Mouse (Mus musculus) heart, embryonic 16.5 days (tissue): ENCODE results near the gene Id1. TPM values are rescaled to one million over a fixed set of nuclear protein-coding genes. Genes with fewer than 3 reads are reported as not detected.

ENCODE experiments used
- ATAC-seq: fragments of 200-750 bp; cut with Nextera tagmentation; replicated peaks from 2 replicates; pipeline ENCODE4 v1.8.0; 2017; ENCODE audit warnings: moderate number of reproducible peaks; ENCODE audit not compliant: insufficient read depth, low FRiP score; ENCODE audit errors: extremely low read depth
- H3K27ac ChIP-seq: fragments of 300-500 bp; sonication (generic); 2 replicates; pipeline ENCODE4 v1.5.1; 2014; ENCODE audit warnings: mild to moderate bottlenecking, low read length, control low read depth, moderate library complexity
- H3K27me3 ChIP-seq: fragments of 300-500 bp; sonication (generic); 2 replicates; pipeline ENCODE4 v1.6.1; 2014; ENCODE audit warnings: low read length, mixed read lengths; ENCODE audit not compliant: control insufficient read depth, insufficient read depth
- H3K36me3 ChIP-seq: fragments of 300-500 bp; sonication (generic); 2 replicates; pipeline ENCODE4 v1.6.1; 2014; ENCODE audit not compliant: control insufficient read depth, insufficient read depth
- H3K4me1 ChIP-seq: fragments of 300-500 bp; sonication (generic); 2 replicates; pipeline ENCODE4 v1.6.1; 2014; ENCODE audit warnings: low read length, mixed read lengths; ENCODE audit not compliant: control insufficient read depth, insufficient read depth
- H3K4me2 ChIP-seq: fragments of 300-500 bp; sonication (generic); 2 replicates; pipeline ENCODE4 v1.6.1; 2014; ENCODE audit warnings: low read depth, mild to moderate bottlenecking, control low read depth, low read length
- H3K4me3 ChIP-seq: fragments of 300-500 bp; sonication (generic); 2 replicates; pipeline ENCODE4 v1.5.1; 2014; ENCODE audit warnings: mild to moderate bottlenecking, control low read depth, low read length
- H3K9ac ChIP-seq: fragments of 300-500 bp; sonication (generic); 2 replicates; pipeline ENCODE4 v1.6.1; 2014; ENCODE audit warnings: low read length, control low read depth
- H3K9me3 ChIP-seq: fragments of 300-500 bp; sonication (generic); replicated peaks from 2 replicates; pipeline ENCODE4 v1.6.1; 2016; ENCODE audit warnings: low read length; ENCODE audit not compliant: control insufficient read depth
- WGBS: fragments of 180-500 bp; shearing (Covaris S2); extraction: QIAGEN DNeasy Blood & Tissue Kit; methylation state at CpG from one replicate; pipeline ENCODE4 v1.1.7; 2014; 5-methylcytosine and 5-hydroxymethylcytosine counted together
- polyA plus RNA-seq: library from polyadenylated mRNA; unstranded; fragments of >200 nt; fragmentation: Nextera tagmentation; extraction: Ambion mirVana; gene quantifications from 2 replicates; pipeline ENCODE4 v1.2.1, GENCODE M21; 2015

The Id1 gene
- polyA plus RNA-seq, 1 experiment from 2014 or later, result 56.3 TPM

DNA sequence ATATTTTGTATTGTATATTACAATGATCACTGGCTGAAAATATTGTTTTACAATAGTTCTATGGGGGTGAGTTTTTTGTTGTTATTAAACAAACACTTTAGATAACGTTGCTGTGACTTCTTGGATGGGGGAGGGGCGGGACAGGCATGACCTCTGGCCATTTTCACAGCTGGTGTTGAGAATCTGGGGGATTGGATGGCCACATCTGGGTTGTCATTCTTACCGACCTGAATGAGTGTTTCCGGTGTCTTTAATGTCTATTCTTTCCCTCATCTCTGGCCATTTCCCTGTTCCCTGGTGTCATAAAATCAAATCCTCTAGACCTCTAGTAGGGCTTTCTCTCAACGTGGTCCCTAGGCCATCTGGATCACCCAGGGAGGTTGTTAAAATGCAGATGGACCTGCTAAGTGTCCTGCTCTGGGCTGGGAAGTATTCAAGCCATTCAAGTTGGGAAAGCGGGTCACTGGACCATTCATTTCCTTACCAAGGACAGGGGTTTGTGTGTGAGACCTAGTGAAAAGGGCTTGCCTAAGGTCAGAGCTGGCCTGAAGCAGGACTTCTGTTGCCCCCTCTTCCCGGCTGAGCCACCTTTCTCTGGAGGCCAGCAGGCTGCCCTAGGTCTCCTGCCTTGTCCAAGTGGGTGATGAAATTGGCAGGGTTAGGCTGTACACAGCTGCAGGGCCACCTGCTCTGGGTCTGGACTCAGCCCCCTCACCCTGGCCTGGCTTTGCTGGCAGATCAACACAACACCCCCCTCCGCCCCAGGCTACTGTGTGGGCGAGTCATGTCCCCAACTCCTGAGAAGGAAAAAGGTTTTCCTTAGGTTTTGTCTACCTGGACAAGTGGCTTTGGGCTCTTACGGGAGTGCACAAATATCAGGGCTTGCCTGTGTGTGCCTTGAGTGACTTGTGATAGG lies 1.5 kb downstream of the Id1 start:
- no peaks in the 10 kb centered on the region for H3K36me3 ChIP-seq
- H3K9ac ChIP-seq, result peak overlapping the region; percentile 86
- H3K9me3 ChIP-seq, result no peaks in the 10 kb centered on the region
- no peaks in the 10 kb centered on the region for H3K27me3 ChIP-seq
- WGBS, result 26% methylated on average over 10 of the region's 10 CpGs
- no peak for ATAC-seq
- peak overlapping the region; percentile 83 for H3K4me2 ChIP-seq
- peak overlapping the region; percentile 86 for H3K27ac ChIP-seq
- peak overlapping the region; percentile 70 for H3K4me3 ChIP-seq
- peaks cover 38% of the 10 kb centered on the region for H3K4me1 ChIP-seq

DNA sequence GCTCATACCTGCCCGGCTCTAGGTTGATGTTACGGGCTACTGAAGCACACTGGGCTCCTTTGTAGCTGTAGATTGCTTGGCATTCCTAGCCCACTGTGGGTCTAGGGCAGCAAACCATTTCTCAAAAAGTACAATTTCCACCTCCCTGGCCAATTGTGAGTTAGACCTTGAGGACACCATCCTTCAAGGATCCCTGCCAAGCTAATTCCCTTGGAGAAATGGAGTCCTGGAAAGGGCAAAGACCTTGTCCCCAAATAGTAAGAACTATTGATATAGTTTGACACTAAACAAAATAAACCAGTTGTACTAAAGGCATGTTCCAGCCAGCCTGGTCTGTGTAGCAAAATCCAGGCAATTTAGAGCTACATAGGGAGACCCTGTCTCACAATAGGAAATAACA lies 2.3 kb downstream of the Id1 start:
- WGBS, result 51% methylated on average over 2 of the region's 2 CpGs

DNA sequence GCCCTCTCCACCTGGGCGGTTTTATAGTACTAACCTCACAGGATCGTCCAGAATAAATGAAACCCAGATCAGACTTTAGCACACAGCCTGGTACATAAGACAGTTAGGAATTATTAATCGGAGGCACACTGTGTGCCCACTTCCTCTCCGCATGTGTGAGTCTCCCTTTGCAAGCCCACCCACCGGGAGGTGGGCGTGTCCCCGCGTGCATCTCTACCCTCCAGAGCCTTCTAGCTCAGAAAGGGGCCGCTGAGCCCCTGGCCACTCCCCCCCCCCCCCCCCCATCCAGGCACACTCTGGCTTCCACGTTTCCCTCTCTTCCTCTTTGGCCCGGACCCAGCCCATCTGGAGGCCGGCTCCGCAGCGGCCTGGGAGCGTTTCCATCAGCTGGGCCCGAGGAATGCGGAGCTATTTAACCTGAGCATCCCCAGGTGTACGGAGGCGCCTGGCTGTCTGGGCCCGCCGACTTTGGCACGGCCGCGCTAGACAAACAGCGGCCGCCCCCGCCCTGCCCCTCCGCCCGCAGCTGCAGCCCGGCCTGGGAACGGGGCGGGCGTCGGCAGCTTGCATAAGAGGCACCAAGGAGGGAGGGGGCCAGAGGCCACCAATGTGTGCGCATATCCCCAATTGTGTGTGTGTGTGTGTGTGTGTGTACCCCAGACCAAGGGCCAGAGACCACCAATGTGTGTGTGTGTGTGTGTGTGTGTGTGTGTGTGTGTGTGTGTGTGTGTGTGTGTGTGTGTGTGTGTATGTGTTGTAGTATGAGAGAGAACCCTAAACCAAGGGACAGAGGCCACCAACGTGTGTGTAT lies 3.2 kb downstream of the Id1 start:
- H3K36me3 ChIP-seq, result no peaks in the 10 kb centered on the region
- H3K4me3 ChIP-seq, result peak overlapping the region; percentile 45
- peak overlapping the region; percentile 86 for H3K9ac ChIP-seq
- peak overlapping the region; percentile 86 for H3K27ac ChIP-seq
- 2% methylated on average over 33 of the region's 36 CpGs for WGBS
- peak overlapping the region; percentile 83 for H3K4me2 ChIP-seq
- ATAC-seq, result peak; percentile 25
- H3K4me1 ChIP-seq, result peaks cover 38% of the 10 kb centered on the region
- no peaks in the 10 kb centered on the region for H3K9me3 ChIP-seq
- H3K27me3 ChIP-seq, result no peaks in the 10 kb centered on the region

More for the DNA sequence above, 2.3 kb downstream of the Id1 start:
- Histone ChIP-seq H3K27me3 (no peaks in the 10 kb centered on the region), H3K4me1 (peaks cover 38% of the 10 kb centered on the region), H3K9me3 (no peaks in the 10 kb centered on the region), H3K4me2 (peak overlapping the region; percentile 83), H3K27ac (peak overlapping the region; percentile 86), H3K36me3 (no peaks in the 10 kb centered on the region), H3K9ac (peak overlapping the region; percentile 86), H3K4me3 (peak overlapping the region; percentile 70)
- ATAC-seq, result no peak

- Histone ChIP-seq H3K4me3 (no peak overlapping the region), H3K4me1 (peaks cover 34% of the 10 kb centered on the region), H3K4me2 (peak overlapping the region; percentile 83), H3K27me3 (no peaks in the 10 kb centered on the region), H3K36me3 (no peaks in the 10 kb centered on the region), H3K9ac (no peak overlapping the region), H3K27ac (peak overlapping the region; percentile 86), H3K9me3 (no peaks in the 10 kb centered on the region)
- 15% methylated on average over 3 of the region's 3 CpGs for WGBS
- ATAC-seq, result no peak
These were observed 3.8 kb downstream of the Id1 start for GRCm38 (mm10) chr2:152739842-152740260.

DNA sequence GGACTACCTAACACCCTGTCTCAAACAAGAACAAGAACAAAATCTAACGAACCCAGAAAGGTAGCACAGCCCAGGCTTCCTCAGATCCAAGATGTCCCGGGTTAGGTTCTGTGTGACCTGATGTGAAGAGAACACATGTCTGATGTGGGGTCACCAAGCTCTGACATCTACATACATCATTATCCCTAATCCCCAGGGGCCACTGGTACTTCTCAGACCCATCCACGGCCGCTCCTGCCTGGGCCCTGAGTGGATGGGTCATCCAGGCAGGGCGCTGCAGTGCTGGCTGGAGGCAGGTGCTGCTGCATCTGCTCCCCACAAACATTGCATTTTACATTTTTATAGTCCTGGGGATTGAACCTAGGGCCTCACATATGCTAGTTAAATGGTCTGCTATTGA lies 4.4 kb downstream of the Id1 start:
- WGBS, result 82% methylated on average over 5 of the region's 5 CpGs

GRCm38 (mm10) chr2:152741153-152742041 lies 5.3 kb downstream of the Id1 start:
- peak overlapping the region; percentile 40 for H3K4me2 ChIP-seq
- peak overlapping the region; percentile 61 for H3K9ac ChIP-seq
- peak overlapping the region; percentile 77 for H3K27ac ChIP-seq
- no peaks in the 10 kb centered on the region for H3K27me3 ChIP-seq
- H3K36me3 ChIP-seq, result no peaks in the 10 kb centered on the region
- 25% methylated on average over 14 of the region's 14 CpGs for WGBS
- 0 out of 2 replicates have a peak overlapping the region, but pooled peaks have one; percentile 9 for H3K4me3 ChIP-seq
- peaks cover 26% of the 10 kb centered on the region for H3K4me1 ChIP-seq
- no peaks in the 10 kb centered on the region for H3K9me3 ChIP-seq
- ATAC-seq, result peak; percentile 32

More for the DNA sequence above, 4.4 kb downstream of the Id1 start:
- H3K9ac ChIP-seq, result no peak overlapping the region
- H3K9me3 ChIP-seq, result no peaks in the 10 kb centered on the region
- no peaks in the 10 kb centered on the region for H3K27me3 ChIP-seq
- no peak for ATAC-seq
- no peak overlapping the region; the same call in none of the 2 replicates for H3K27ac ChIP-seq
- H3K4me2 ChIP-seq, result no peak overlapping the region
- H3K36me3 ChIP-seq, result no peaks in the 10 kb centered on the region
- no peak overlapping the region for H3K4me3 ChIP-seq
- peaks cover 31% of the 10 kb centered on the region for H3K4me1 ChIP-seq

- H3K4me1 ChIP-seq, result peaks cover 26% of the 10 kb centered on the region
- 31% methylated on average over 10 of the region's 10 CpGs for WGBS
These were observed 6.4 kb downstream of the Id1 start for GRCm38 (mm10) chr2:152742435-152742834.

GRCm38 (mm10) chr2:152753944-152754711 lies 18.1 kb downstream of the Id1 start, which contains the start of gene Cox4i2:
Cox4i2 (plus strand) TSS chr2:152754173.
- WGBS, result 3% methylated on average over 30 of the region's 30 CpGs
- Histone ChIP-seq H3K9ac (peak within 1 kb of the TSS; percentile 58), H3K4me1 (peaks cover 14% of the 10 kb centered on the region), H3K27me3 (no peaks in the 10 kb centered on the region), H3K4me2 (peak within 1 kb of the TSS; percentile 60), H3K36me3 (no peaks in the 10 kb centered on the region), H3K4me3 (peak within 1 kb of the TSS; percentile 41), H3K9me3 (no peaks in the 10 kb centered on the region), H3K27ac (no peak within 1 kb of the TSS)
- ATAC-seq, result peak; percentile 61

More at GRCm38 (mm10) chr2:152742435-152742834, 6.4 kb downstream of the Id1 start:
- peak overlapping the region; percentile 61; the same call in 1 of the 2 replicates for H3K9ac ChIP-seq
- H3K36me3 ChIP-seq, result no peaks in the 10 kb centered on the region
- no peaks in the 10 kb centered on the region for H3K9me3 ChIP-seq
- no peaks in the 10 kb centered on the region for H3K27me3 ChIP-seq
- no peak overlapping the region for H3K4me3 ChIP-seq
- peak overlapping the region; percentile 40; the same call in 1 of the 2 replicates for H3K4me2 ChIP-seq
- H3K27ac ChIP-seq, result peak overlapping the region; percentile 77
- ATAC-seq, result 0 out of 2 replicates have a peak, but pooled peaks have one; percentile 34
